Mouse (Mus musculus) midbrain, embryonic 11.5 days (tissue): ENCODE measurements at regions not wholly inside any gene's neighbourhood (a gene's known extent, or its start where the extent isn't known, plus 50 kb on each side); places are given as distances from the start of the nearest gene placed in this dataset.

Experiments used
- ATAC-seq: fragments of 200-750 bp; cut with Nextera tagmentation; 2 replicates; pipeline ENCODE4 v1.8.0; 2017; ENCODE audit warnings: moderate TSS enrichment, moderate library complexity; ENCODE audit not compliant: low FRiP score
- DNase-seq: peaks from one replicate; pipeline ENCODE4 v3.0.0; 2015; ENCODE audit warnings: low spot score; ENCODE audit errors: missing footprints
- H3K27ac ChIP-seq: fragments of 300-500 bp; sonication (generic); 2 replicates; pipeline ENCODE4 v1.5.1; 2014; ENCODE audit warnings: low read depth, low read length
- H3K27me3 ChIP-seq: fragments of 300-500 bp; sonication (generic); 2 replicates; pipeline ENCODE4 v1.6.1; 2014; ENCODE audit warnings: mild to moderate bottlenecking, low read length, moderate library complexity, mixed read lengths; ENCODE audit not compliant: control insufficient read depth, insufficient read depth
- H3K36me3 ChIP-seq: fragments of 300-500 bp; sonication (generic); 2 replicates; pipeline ENCODE4 v1.6.1; 2014; ENCODE audit warnings: mild to moderate bottlenecking, low read length, moderate library complexity, mixed read lengths; ENCODE audit not compliant: control insufficient read depth, insufficient read depth
- H3K4me1 ChIP-seq: fragments of 300-500 bp; sonication (generic); 2 replicates; pipeline ENCODE4 v1.6.1; 2014; ENCODE audit warnings: low read length; ENCODE audit not compliant: control insufficient read depth, insufficient read depth
- H3K4me2 ChIP-seq: fragments of 300-500 bp; sonication (generic); 2 replicates; pipeline ENCODE4 v1.6.1; 2014; ENCODE audit warnings: mild to moderate bottlenecking, moderate library complexity
- H3K4me3 ChIP-seq: fragments of 300-500 bp; sonication (generic); 2 replicates; pipeline ENCODE4 v1.5.1; 2014; ENCODE audit warnings: low read depth, low read length
- H3K9ac ChIP-seq: fragments of 300-500 bp; sonication (generic); 2 replicates; pipeline ENCODE4 v1.6.1; 2014; ENCODE audit warnings: low read length
- H3K9me3 ChIP-seq: fragments of 300-500 bp; sonication (generic); 2 replicates; pipeline ENCODE4 v1.6.1; 2016; ENCODE audit warnings: low read length; ENCODE audit not compliant: control insufficient read depth
- WGBS: fragments of 180-500 bp; shearing (Covaris S2); extraction: QIAGEN DNeasy Blood & Tissue Kit; methylation state at CpG from one replicate; pipeline ENCODE4 v1.1.7; 2014; 5-methylcytosine and 5-hydroxymethylcytosine counted together

- Histone ChIP-seq H3K9me3 (no peaks in the 10 kb centered on the region), H3K36me3 (no peaks in the 10 kb centered on the region), H3K9ac (no peak overlapping the region), H3K27me3 (no peaks in the 10 kb centered on the region), H3K4me1 (no peaks in the 10 kb centered on the region), H3K4me3 (no peak overlapping the region), H3K4me2 (no peak overlapping the region), H3K27ac (no peak overlapping the region)
- ATAC-seq (no peak), DNase-seq (peak; percentile 56)
- 84% methylated on average over 4 of the region's 4 CpGs for WGBS
Observed at GRCm38 (mm10) chr3:57073962-57074506, 227.8 kb downstream of the Tm4sf1 start.

GRCm38 (mm10) chr3:57033021-57033420, 268.8 kb downstream of the Tm4sf1 start:
- H3K4me2 ChIP-seq: no peak overlapping the region
- H3K4me1 ChIP-seq: no peaks in the 10 kb centered on the region
- no peaks in the 10 kb centered on the region for H3K36me3 ChIP-seq
- no peak for DNase-seq
- no peak overlapping the region for H3K9ac ChIP-seq
- no peaks in the 10 kb centered on the region for H3K9me3 ChIP-seq
- H3K27me3 ChIP-seq: no peaks in the 10 kb centered on the region
- no peak overlapping the region for H3K4me3 ChIP-seq
- H3K27ac ChIP-seq: no peak overlapping the region
- ATAC-seq: no peak

- DNase-seq (no peak), ATAC-seq (no peak)
- Histone ChIP-seq H3K9ac (no peak overlapping the region), H3K4me1 (no peaks in the 10 kb centered on the region), H3K27me3 (no peaks in the 10 kb centered on the region), H3K36me3 (no peaks in the 10 kb centered on the region), H3K4me2 (no peak overlapping the region), H3K9me3 (no peaks in the 10 kb centered on the region), H3K27ac (no peak overlapping the region), H3K4me3 (no peak overlapping the region)
Observed at GRCm38 (mm10) chr3:57018171-57018570, 283.6 kb downstream of the Tm4sf1 start.

- no peaks in the 10 kb centered on the region for H3K9me3 ChIP-seq
Observed at GRCm38 (mm10) chr3:56981305-56981660, 320.5 kb downstream of the Tm4sf1 start.

GRCm38 (mm10) chr3:56980593-56981304, 321.0 kb downstream of the Tm4sf1 start:
- Histone ChIP-seq H3K9ac (no peak overlapping the region), H3K4me2 (no peak overlapping the region), H3K4me1 (no peaks in the 10 kb centered on the region), H3K27me3 (no peaks in the 10 kb centered on the region), H3K4me3 (no peak overlapping the region), H3K27ac (no peak overlapping the region), H3K9me3 (no peaks in the 10 kb centered on the region), H3K36me3 (no peaks in the 10 kb centered on the region)
- ATAC-seq (peak; percentile 82), DNase-seq (no peak)
- 63% methylated on average over 3 of the region's 3 CpGs for WGBS

More at GRCm38 (mm10) chr3:56981305-56981660, 320.5 kb downstream of the Tm4sf1 start:
- ATAC-seq: peak; percentile 66
- no peak overlapping the region for H3K4me3 ChIP-seq
- H3K27ac ChIP-seq: no peak overlapping the region
- H3K9ac ChIP-seq: no peak overlapping the region
- WGBS: 70% methylated on average over 2 of the region's 2 CpGs
- no peak overlapping the region for H3K4me2 ChIP-seq
- DNase-seq: no peak
- no peaks in the 10 kb centered on the region for H3K36me3 ChIP-seq
- no peaks in the 10 kb centered on the region for H3K27me3 ChIP-seq
- H3K4me1 ChIP-seq: no peaks in the 10 kb centered on the region

GRCm38 (mm10) chr3:56966008-56966407, 335.8 kb downstream of the Tm4sf1 start:
- H3K36me3 ChIP-seq: no peaks in the 10 kb centered on the region
- no peak for ATAC-seq
- DNase-seq: no peak
- no peaks in the 10 kb centered on the region for H3K9me3 ChIP-seq
- H3K9ac ChIP-seq: no peak overlapping the region
- H3K4me3 ChIP-seq: no peak overlapping the region
- H3K27ac ChIP-seq: no peak overlapping the region
- no peak overlapping the region for H3K4me2 ChIP-seq
- H3K4me1 ChIP-seq: peaks cover 7% of the 10 kb centered on the region
- H3K27me3 ChIP-seq: no peaks in the 10 kb centered on the region
- WGBS: 79% methylated on average over 1 of the region's 1 CpGs

GRCm38 (mm10) chr3:56965444-56965843, 336.3 kb downstream of the Tm4sf1 start:
- Histone ChIP-seq H3K4me1 (peaks cover 7% of the 10 kb centered on the region), H3K9ac (no peak overlapping the region), H3K27ac (no peak overlapping the region), H3K27me3 (no peaks in the 10 kb centered on the region), H3K36me3 (no peaks in the 10 kb centered on the region), H3K4me3 (no peak overlapping the region), H3K4me2 (no peak overlapping the region), H3K9me3 (no peaks in the 10 kb centered on the region)
- ATAC-seq: no peak
- no peak for DNase-seq
- WGBS: 91% methylated on average over 2 of the region's 2 CpGs

- Histone ChIP-seq H3K4me1 (peaks cover 7% of the 10 kb centered on the region), H3K9ac (no peak overlapping the region), H3K27me3 (no peaks in the 10 kb centered on the region), H3K9me3 (no peaks in the 10 kb centered on the region), H3K27ac (no peak overlapping the region), H3K4me3 (no peak overlapping the region), H3K36me3 (no peaks in the 10 kb centered on the region), H3K4me2 (no peak overlapping the region)
- ATAC-seq (no peak), DNase-seq (no peak)
- 94% methylated on average over 3 of the region's 3 CpGs for WGBS
Observed at GRCm38 (mm10) chr3:56964156-56964555, 337.6 kb downstream of the Tm4sf1 start.

- 81% methylated on average over 3 of the region's 3 CpGs for WGBS
- H3K4me1 ChIP-seq: peaks cover 7% of the 10 kb centered on the region
- no peak overlapping the region for H3K27ac ChIP-seq
- DNase-seq (no peak), ATAC-seq (peak; percentile 17; the same call in 1 of the 2 replicates)
- H3K4me2 ChIP-seq: no peak overlapping the region
- H3K4me3 ChIP-seq: no peak overlapping the region
- no peaks in the 10 kb centered on the region for H3K36me3 ChIP-seq
- H3K9ac ChIP-seq: no peak overlapping the region
- no peaks in the 10 kb centered on the region for H3K9me3 ChIP-seq
- no peaks in the 10 kb centered on the region for H3K27me3 ChIP-seq
Observed at GRCm38 (mm10) chr3:56963251-56963650, 338.5 kb downstream of the Tm4sf1 start.
